Mouse (Mus musculus) yolk sac, embryonic 10.5 days (tissue): ENCODE data around the gene Slc24a3.

ENCODE experiments used
- DNase-seq: peaks from one replicate; pipeline ENCODE4 v3.0.0-alpha.2; 2017; ENCODE audit warnings: low spot score

Gene Slc24a3

GRCm38 (mm10) chr2:145546071-145546470 lies 378.5 kb downstream of the Slc24a3 start:
- DNase-seq: no peak

GRCm38 (mm10) chr2:145554722-145555252 lies 387.2 kb downstream of the Slc24a3 start:
- DNase-seq: no peak

- DNase-seq: no peak
These were observed 388.2 kb downstream of the Slc24a3 start for GRCm38 (mm10) chr2:145555713-145556112.

- peak; percentile 17 for DNase-seq
These were observed 389.9 kb downstream of the Slc24a3 start for GRCm38 (mm10) chr2:145557361-145557931.

GRCm38 (mm10) chr2:145562493-145562892 lies 394.9 kb downstream of the Slc24a3 start:
- DNase-seq: no peak

- DNase-seq: no peak
These were observed 397.0 kb downstream of the Slc24a3 start for GRCm38 (mm10) chr2:145564596-145564995.

- no peak for DNase-seq
These were observed 399.4 kb downstream of the Slc24a3 start for GRCm38 (mm10) chr2:145566904-145567303.

- DNase-seq: no peak
These were observed 404.4 kb downstream of the Slc24a3 start for GRCm38 (mm10) chr2:145571943-145572342.

GRCm38 (mm10) chr2:145574148-145574547 lies 406.6 kb downstream of the Slc24a3 start:
- DNase-seq: no peak

GRCm38 (mm10) chr2:145583103-145583502 lies 415.5 kb downstream of the Slc24a3 start:
- DNase-seq: peak; percentile 2

- no peak for DNase-seq
These were observed 417.9 kb downstream of the Slc24a3 start for GRCm38 (mm10) chr2:145585437-145585836.

GRCm38 (mm10) chr2:145588009-145588737 lies 420.6 kb downstream of the Slc24a3 start:
- DNase-seq: peak; percentile 37

GRCm38 (mm10) chr2:145591881-145592280 lies 424.3 kb downstream of the Slc24a3 start:
- no peak for DNase-seq

- no peak for DNase-seq
These were observed 426.2 kb downstream of the Slc24a3 start for GRCm38 (mm10) chr2:145593649-145594347.

GRCm38 (mm10) chr2:145597866-145598265 lies 430.3 kb downstream of the Slc24a3 start:
- DNase-seq: no peak

GRCm38 (mm10) chr2:145607844-145608243 lies 440.3 kb downstream of the Slc24a3 start:
- no peak for DNase-seq

GRCm38 (mm10) chr2:145610796-145611705 lies 443.5 kb downstream of the Slc24a3 start:
- peak; percentile 47 for DNase-seq

- no peak for DNase-seq
These were observed 445.4 kb downstream of the Slc24a3 start for GRCm38 (mm10) chr2:145612937-145613336.

- no peak for DNase-seq
These were observed 446.2 kb downstream of the Slc24a3 start for GRCm38 (mm10) chr2:145613705-145614104.

GRCm38 (mm10) chr2:145619688-145620087 lies 452.1 kb downstream of the Slc24a3 start:
- no peak for DNase-seq

- DNase-seq: no peak
These were observed 453.2 kb downstream of the Slc24a3 start for GRCm38 (mm10) chr2:145620709-145621108.

- DNase-seq: peak; percentile 23
These were observed 453.6 kb downstream of the Slc24a3 start for GRCm38 (mm10) chr2:145621119-145621518.
